Mouse (Mus musculus) intestine, embryonic 15.5 days (tissue): ENCODE measurements around the gene Flrt1. TPM values are rescaled to one million over a fixed set of nuclear protein-coding genes. Genes with fewer than 3 reads are reported as not detected.

ENCODE experiments used
- ATAC-seq: fragments of 200-750 bp; cut with Nextera tagmentation; 2 replicates; pipeline ENCODE4 v1.8.0; 2017; ENCODE audit warnings: moderate TSS enrichment, moderate library complexity
- H3K27ac ChIP-seq: fragments of 300-500 bp; sonication (generic); 2 replicates; pipeline ENCODE4 v1.5.1; 2015; ENCODE audit warnings: mild to moderate bottlenecking, inconsistent platforms
- H3K27me3 ChIP-seq: fragments of 300-500 bp; sonication (generic); replicated peaks from 2 replicates; pipeline ENCODE4 v1.6.1; 2015; ENCODE audit warnings: inconsistent platforms
- H3K36me3 ChIP-seq: fragments of 300-500 bp; sonication (generic); 2 replicates; pipeline ENCODE4 v1.6.1; 2015; ENCODE audit warnings: inconsistent platforms
- H3K4me1 ChIP-seq: fragments of 300-500 bp; sonication (generic); replicated peaks from 2 replicates; pipeline ENCODE4 v1.6.1; 2015; ENCODE audit warnings: inconsistent platforms
- H3K4me2 ChIP-seq: fragments of 300-500 bp; sonication (generic); replicated peaks from 2 replicates; pipeline ENCODE4 v1.6.1; 2015; ENCODE audit warnings: mild to moderate bottlenecking, inconsistent platforms
- H3K4me3 ChIP-seq: fragments of 300-500 bp; sonication (generic); replicated peaks from 2 replicates; pipeline ENCODE4 v1.5.1; 2015; ENCODE audit warnings: inconsistent platforms
- H3K9ac ChIP-seq: fragments of 300-500 bp; sonication (generic); 2 replicates; pipeline ENCODE4 v1.6.1; 2015; ENCODE audit warnings: inconsistent platforms
- H3K9me3 ChIP-seq: fragments of 300-500 bp; sonication (generic); 2 replicates; pipeline ENCODE4 v1.6.1; 2016; ENCODE audit warnings: inconsistent platforms
- WGBS: fragments of 180-500 bp; shearing (Covaris S2); methylation state at CpG from one replicate; pipeline ENCODE4 v1.1.7; 2015; 5-methylcytosine and 5-hydroxymethylcytosine counted together
- polyA plus RNA-seq: library from polyadenylated mRNA; unstranded; fragments of >200 nt; fragmentation: Nextera tagmentation; extraction: Ambion mirVana; gene quantifications from 2 replicates; pipeline ENCODE4 v1.2.1, GENCODE M21; 2015

The Flrt1 gene
- 1.8 and 2.1 TPM in 2 replicates for polyA plus RNA-seq

GRCm38 (mm10) chr19:7105544-7105943 is at the start of gene Flrt1:
Gene Flrt1 (minus strand): TSS chr19:7105729.
- H3K27ac ChIP-seq, result no peak within 1 kb of the TSS
- 74% methylated on average over 9 of the region's 9 CpGs for WGBS
- H3K4me3 ChIP-seq, result no peak within 1 kb of the TSS
- no peaks in the 10 kb centered on the region for H3K9me3 ChIP-seq
- no peak for ATAC-seq
- 0 out of 2 replicates have a peak, but pooled peaks cover 3% of the 10 kb centered on the region for H3K27me3 ChIP-seq
- no peaks in the 10 kb centered on the region for H3K36me3 ChIP-seq
- peaks cover 30% of the 10 kb centered on the region for H3K4me1 ChIP-seq
- no peak within 1 kb of the TSS for H3K4me2 ChIP-seq
- H3K9ac ChIP-seq, result no peak within 1 kb of the TSS

DNA sequence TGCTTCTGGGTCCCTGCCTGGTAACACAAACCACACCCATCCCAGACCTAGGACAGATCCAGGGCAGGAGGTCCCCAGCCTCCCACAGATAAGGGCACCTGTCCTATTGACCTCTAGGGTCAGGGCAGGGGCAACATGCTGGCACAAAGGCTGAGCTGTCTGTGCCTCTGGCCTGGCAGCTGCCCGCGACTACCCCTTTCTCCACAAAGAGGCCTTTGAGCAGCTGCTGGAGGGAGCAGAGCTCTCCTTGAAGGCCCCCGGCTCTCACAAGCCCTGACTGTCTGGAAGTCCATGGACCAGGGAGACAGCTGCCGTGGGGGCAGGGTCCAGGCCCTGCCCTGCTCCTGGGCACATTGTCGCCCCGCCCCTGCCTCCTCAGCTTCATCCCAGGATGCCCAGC is 49.7 kb upstream of the Flrt1 start:
- no peak overlapping the region for H3K27ac ChIP-seq

GRCm38 (mm10) chr19:7153232-7153631 is 47.7 kb upstream of the Flrt1 start:
- H3K27me3 ChIP-seq, result peaks cover 3% of the 10 kb centered on the region; the same call in 1 of the 2 replicates
- H3K27ac ChIP-seq, result no peak overlapping the region
- H3K4me3 ChIP-seq, result no peak overlapping the region
- no peak overlapping the region for H3K9ac ChIP-seq
- no peaks in the 10 kb centered on the region for H3K9me3 ChIP-seq
- ATAC-seq, result peak; percentile 52
- 23% methylated on average over 7 of the region's 7 CpGs for WGBS
- no peak overlapping the region for H3K4me2 ChIP-seq
- H3K36me3 ChIP-seq, result no peaks in the 10 kb centered on the region
- peaks cover 34% of the 10 kb centered on the region; the same call in 1 of the 2 replicates for H3K4me1 ChIP-seq

More for the DNA sequence above, 49.7 kb upstream of the Flrt1 start:
- Histone ChIP-seq H3K9ac (no peak overlapping the region), H3K4me2 (no peak overlapping the region), H3K27me3 (peaks cover 3% of the 10 kb centered on the region), H3K4me3 (no peak overlapping the region), H3K9me3 (no peaks in the 10 kb centered on the region), H3K36me3 (no peaks in the 10 kb centered on the region), H3K4me1 (peaks cover 29% of the 10 kb centered on the region)
- peak; percentile 40 for ATAC-seq
- 62% methylated on average over 6 of the region's 6 CpGs for WGBS

- Histone ChIP-seq H3K9me3 (no peaks in the 10 kb centered on the region), H3K9ac (no peak overlapping the region), H3K27me3 (0 out of 2 replicates have a peak, but pooled peaks cover 3% of the 10 kb centered on the region), H3K4me3 (no peak overlapping the region), H3K4me2 (no peak overlapping the region), H3K27ac (no peak overlapping the region), H3K4me1 (peaks cover 28% of the 10 kb centered on the region; the same call in 1 of the 2 replicates), H3K36me3 (no peaks in the 10 kb centered on the region)
- 89% methylated on average over 6 of the region's 6 CpGs for WGBS
- ATAC-seq, result no peak
Measured at GRCm38 (mm10) chr19:7151927-7152653, 46.6 kb upstream of the Flrt1 start.

DNA sequence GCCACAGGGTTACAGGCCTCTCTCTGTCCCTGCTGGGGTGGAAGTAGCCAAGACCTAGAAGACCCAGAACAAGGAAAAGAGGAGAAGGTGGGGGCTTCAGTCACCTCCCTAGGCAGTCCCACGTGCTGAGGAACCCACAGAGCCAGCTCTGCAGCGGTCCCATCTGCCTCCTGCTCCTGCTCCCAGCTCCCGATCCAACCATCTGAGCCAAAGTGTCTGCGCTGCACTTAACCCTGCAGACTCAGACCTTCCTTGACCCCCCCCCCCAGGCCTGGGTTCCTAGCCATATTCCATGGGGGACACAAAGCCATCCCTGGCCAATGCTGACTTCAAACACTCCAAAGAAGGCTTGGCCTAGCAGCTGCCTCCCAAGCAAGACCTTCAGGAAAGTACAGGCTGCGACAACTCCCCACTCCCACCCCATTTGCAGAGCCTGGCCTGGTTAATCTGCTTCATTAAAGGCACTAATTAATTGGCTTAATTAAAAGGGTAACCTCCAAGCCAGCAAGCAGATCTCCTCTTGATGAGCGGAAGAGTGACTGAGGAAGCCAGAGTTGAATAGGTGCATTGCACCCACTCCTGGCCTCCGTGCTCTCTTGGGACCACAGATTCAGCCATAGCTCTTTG is 45.9 kb upstream of the Flrt1 start:
- no peaks in the 10 kb centered on the region for H3K9me3 ChIP-seq
- no peak for ATAC-seq
- H3K36me3 ChIP-seq, result no peaks in the 10 kb centered on the region
- H3K27me3 ChIP-seq, result peaks cover 5% of the 10 kb centered on the region; the same call in 1 of the 2 replicates
- no peak overlapping the region for H3K4me3 ChIP-seq
- no peak overlapping the region for H3K9ac ChIP-seq
- H3K27ac ChIP-seq, result no peak overlapping the region
- no peak overlapping the region for H3K4me2 ChIP-seq
- WGBS, result 78% methylated on average over 7 of the region's 7 CpGs
- H3K4me1 ChIP-seq, result peaks cover 28% of the 10 kb centered on the region; the same call in 1 of the 2 replicates

- Histone ChIP-seq H3K27me3 (peaks cover 9% of the 10 kb centered on the region; the same call in 1 of the 2 replicates), H3K9ac (no peak overlapping the region), H3K4me1 (peaks cover 24% of the 10 kb centered on the region; the same call in 1 of the 2 replicates), H3K36me3 (no peaks in the 10 kb centered on the region), H3K4me3 (no peak overlapping the region), H3K4me2 (no peak overlapping the region), H3K27ac (no peak overlapping the region), H3K9me3 (no peaks in the 10 kb centered on the region)
- no peak for ATAC-seq
- 76% methylated on average over 7 of the region's 7 CpGs for WGBS
Measured at GRCm38 (mm10) chr19:7149158-7149685, 43.7 kb upstream of the Flrt1 start.

GRCm38 (mm10) chr19:7148541-7149085 is 43.1 kb upstream of the Flrt1 start:
- Histone ChIP-seq H3K4me1 (peaks cover 29% of the 10 kb centered on the region), H3K4me3 (no peak overlapping the region), H3K36me3 (no peaks in the 10 kb centered on the region), H3K27me3 (peaks cover 9% of the 10 kb centered on the region; the same call in 1 of the 2 replicates), H3K4me2 (no peak overlapping the region), H3K9ac (no peak overlapping the region), H3K9me3 (no peaks in the 10 kb centered on the region), H3K27ac (no peak overlapping the region)
- ATAC-seq, result no peak
- WGBS, result 58% methylated on average over 8 of the region's 8 CpGs

GRCm38 (mm10) chr19:7148096-7148495 is 42.6 kb upstream of the Flrt1 start:
- peaks cover 29% of the 10 kb centered on the region for H3K4me1 ChIP-seq
- peaks cover 9% of the 10 kb centered on the region; the same call in 1 of the 2 replicates for H3K27me3 ChIP-seq
- 41% methylated on average over 4 of the region's 4 CpGs for WGBS

DNA sequence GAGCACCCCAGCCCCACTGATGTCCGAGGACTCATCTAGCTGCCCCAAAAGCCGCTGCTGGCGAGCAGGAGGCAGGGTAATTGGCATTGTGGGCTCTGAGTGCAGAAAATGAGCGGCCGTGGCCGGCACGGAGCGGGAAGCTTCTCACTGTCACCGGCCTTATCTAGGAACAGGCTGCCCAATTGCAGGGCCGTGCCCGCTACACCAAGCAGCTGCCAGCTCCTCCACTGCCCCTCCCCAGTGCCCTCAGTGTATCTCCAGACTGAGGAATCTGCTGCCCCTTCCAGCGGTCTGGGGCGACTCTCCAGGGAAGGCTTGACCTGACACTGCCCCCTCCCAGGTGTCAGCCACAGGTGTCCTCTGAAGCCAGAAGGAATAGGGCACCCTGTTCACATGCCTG is 40.8 kb upstream of the Flrt1 start:
- Histone ChIP-seq H3K36me3 (no peaks in the 10 kb centered on the region), H3K4me2 (no peak overlapping the region), H3K27me3 (peaks cover 9% of the 10 kb centered on the region; the same call in 1 of the 2 replicates), H3K4me1 (peaks cover 39% of the 10 kb centered on the region), H3K27ac (no peak overlapping the region), H3K9ac (no peak overlapping the region), H3K4me3 (no peak overlapping the region), H3K9me3 (no peaks in the 10 kb centered on the region)
- 74% methylated on average over 13 of the region's 13 CpGs for WGBS
- ATAC-seq, result no peak

More at GRCm38 (mm10) chr19:7148096-7148495, 42.6 kb upstream of the Flrt1 start:
- ATAC-seq, result no peak
- no peak overlapping the region for H3K9ac ChIP-seq
- no peak overlapping the region for H3K27ac ChIP-seq
- no peak overlapping the region for H3K4me3 ChIP-seq
- H3K9me3 ChIP-seq, result no peaks in the 10 kb centered on the region
- no peak overlapping the region for H3K4me2 ChIP-seq
- no peaks in the 10 kb centered on the region for H3K36me3 ChIP-seq

GRCm38 (mm10) chr19:7144458-7144857 is 38.9 kb upstream of the Flrt1 start:
- WGBS, result 76% methylated on average over 3 of the region's 3 CpGs
- H3K9me3 ChIP-seq, result no peaks in the 10 kb centered on the region
- H3K36me3 ChIP-seq, result no peaks in the 10 kb centered on the region
- H3K4me3 ChIP-seq, result no peak overlapping the region
- no peak overlapping the region for H3K27ac ChIP-seq
- peak overlapping the region; percentile 73; the same call in 1 of the 2 replicates for H3K4me2 ChIP-seq
- peaks cover 34% of the 10 kb centered on the region for H3K4me1 ChIP-seq
- no peak overlapping the region for H3K9ac ChIP-seq
- peaks cover 9% of the 10 kb centered on the region; the same call in 1 of the 2 replicates for H3K27me3 ChIP-seq
- no peak for ATAC-seq

GRCm38 (mm10) chr19:7143854-7144253 is 38.3 kb upstream of the Flrt1 start:
- Histone ChIP-seq H3K9ac (peak overlapping the region; percentile 26; the same call in 1 of the 2 replicates), H3K4me3 (peak overlapping the region; percentile 28), H3K36me3 (no peaks in the 10 kb centered on the region), H3K27ac (no peak overlapping the region), H3K4me2 (peak overlapping the region; percentile 73), H3K4me1 (peaks cover 38% of the 10 kb centered on the region), H3K27me3 (peaks cover 6% of the 10 kb centered on the region; the same call in 1 of the 2 replicates), H3K9me3 (no peaks in the 10 kb centered on the region)
- WGBS, result 1% methylated on average over 20 of the region's 20 CpGs
- ATAC-seq, result peak; percentile 75
